Comparison of ENCODE assay signal across 1 mouse cellular context in the genomic region with DNA sequence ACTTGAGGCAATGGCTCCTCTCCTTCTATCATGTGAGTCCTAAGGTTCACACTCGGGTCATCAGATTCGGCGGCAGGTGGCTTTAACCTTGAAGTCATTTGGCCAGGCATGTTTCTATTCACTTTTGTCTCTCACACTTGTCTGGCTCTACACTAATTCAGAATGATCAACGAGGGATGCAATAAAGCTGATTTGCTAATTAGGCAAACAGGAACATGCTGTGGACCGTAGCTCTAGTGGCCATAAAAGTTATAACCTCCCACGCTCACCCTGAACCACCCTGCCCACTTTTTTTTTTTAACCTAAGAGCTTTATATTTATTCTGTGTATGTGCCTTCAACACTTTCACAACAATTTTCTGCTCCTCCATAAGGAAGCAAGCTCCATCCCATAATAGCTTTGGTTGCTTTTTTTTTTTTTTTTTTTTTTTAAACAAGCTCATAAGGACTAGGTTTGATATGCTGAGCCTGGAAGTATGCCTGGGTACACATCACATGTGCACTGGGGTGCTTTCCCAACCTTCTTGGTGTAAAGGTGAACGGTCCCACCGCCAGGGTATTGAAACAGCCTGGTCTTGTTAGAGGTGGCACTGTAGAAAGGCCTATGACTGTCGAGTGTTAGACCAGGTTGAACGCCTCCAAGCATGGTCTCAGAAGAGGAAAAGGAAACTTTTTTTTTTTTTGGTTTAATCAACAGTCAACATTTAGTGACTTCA.
TF ChIP-seq lines count a peak whose summit lies in the region.

No protein-coding gene starts in this region.

TF ChIP-seq in MEL, 35 proteins besides CTCF, POLR2A, EP300 and RAD21 (continued from another document):
- peak; percentile 88 for TF ChIP-seq ZNF384 (IDR thresholded peaks at IDR 0.05; ENCODE audit: low read depth, low read length)
TF ChIP-seq in MEL: peak in this region for 1.
